Mouse (Mus musculus) kidney, adult 9 months (tissue): ENCODE data around the gene Rap1gap.

Source experiments
- DNase-seq: peaks from one replicate; pipeline ENCODE4 v3.0.0; 2022

Rap1gap gene

DNA sequence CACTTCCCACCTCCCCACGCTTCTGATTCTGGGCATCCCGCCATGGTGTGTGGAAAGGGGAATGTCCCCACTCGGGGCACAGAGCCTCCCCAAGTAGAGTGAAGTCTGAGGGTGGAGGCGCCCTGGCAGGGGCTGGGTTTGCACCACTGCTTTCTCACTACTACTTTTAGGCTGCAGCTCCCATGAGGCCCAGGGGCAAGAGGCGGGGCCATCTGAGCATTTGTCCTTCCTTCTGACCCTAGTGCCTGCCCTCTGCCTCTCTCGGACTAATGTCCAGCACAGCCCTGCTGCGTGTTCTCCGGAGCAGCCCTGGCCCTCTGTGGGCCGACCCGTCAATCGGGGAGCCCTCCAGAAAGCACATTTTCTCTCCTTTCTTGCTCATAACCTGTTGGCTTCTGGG, 59.7 kb downstream of the Rap1gap start:
- peak; percentile 90 for DNase-seq

DNA sequence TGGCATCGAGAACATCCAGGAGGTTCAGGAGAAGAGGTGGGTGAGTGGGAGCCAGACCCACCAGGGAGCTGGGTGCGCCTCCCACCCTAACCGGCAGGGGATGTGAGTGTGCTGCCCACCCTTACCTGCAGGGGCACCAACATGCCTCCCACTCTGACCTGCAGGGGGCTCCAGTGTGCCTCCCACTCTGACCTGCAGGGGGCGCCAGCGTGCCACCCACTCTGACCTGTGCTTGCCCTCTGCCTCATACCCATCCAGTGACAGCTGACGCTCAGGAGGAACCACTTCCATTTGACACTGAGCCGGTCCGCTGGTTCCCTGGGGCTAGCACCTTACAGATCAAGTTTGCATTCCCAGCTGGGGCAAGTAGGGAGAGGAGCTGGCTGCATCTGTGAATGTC, 60.2 kb downstream of the Rap1gap start:
- peak; percentile 86 for DNase-seq

DNA sequence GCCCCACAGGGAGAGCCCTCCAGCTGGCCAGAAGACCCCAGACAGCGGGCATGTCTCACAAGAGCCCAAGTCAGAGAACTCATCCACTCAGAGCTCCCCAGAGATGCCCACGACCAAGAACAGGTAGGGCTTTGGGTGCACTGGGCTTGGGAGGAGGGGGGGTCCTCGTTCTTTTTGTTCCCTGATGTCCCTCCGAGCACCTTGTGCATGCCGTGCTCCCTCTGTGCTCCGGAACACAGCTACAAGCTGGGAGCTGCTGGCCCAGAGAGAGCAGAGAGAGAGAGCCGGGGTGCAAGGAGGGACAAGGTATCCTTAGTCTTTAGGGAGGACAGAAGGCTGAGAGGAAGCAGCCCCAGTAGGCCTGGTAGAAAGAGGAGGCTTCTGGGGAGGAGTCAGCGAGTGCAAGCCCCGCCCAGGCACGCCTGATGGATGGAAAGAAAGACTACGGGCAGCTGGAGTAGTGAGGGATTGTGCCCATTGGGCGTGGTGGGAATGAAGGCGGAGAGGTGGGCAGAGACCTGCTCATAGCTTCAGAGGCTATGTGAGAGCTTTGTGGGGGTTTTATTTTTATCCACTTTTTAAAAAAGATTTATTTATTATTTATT, 61.1 kb downstream of the Rap1gap start:
- DNase-seq: no peak

- DNase-seq: no peak
Observed at GRCm38 (mm10) chr4:137726739-137727505, 62.4 kb downstream of the Rap1gap start.

DNA sequence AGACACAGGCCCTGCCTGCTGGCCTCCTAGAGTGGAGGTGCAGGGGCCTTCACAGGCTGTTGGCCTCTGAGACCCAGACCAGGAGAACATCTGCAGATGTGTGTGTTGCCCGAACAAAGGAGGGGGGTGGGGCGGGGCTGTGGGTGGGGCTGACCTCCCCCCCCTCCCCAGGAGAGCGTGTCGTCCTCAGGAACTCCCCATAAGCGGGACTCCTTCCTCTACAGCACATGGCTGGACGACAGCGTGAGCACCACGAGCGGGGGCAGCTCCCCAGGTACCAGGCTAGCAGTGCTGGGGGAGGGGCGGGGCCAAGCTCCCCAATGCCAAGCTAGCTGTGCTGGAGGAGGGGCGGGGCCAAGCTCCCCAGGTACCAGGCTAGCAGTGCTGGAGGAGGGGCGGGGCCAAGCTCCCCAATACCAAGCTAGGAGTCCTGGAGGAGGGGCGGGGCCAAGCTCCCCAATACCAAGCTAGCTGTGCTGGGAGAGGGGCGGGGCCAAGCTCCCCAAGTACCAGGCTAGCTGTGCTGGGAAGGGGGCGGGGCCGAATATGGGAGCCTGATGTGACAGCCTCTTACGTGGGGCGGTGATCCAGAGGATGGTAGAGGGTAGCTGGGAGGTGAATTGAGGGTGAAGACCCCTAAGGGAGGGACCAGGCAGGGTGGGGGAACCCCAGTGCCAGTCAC, 63.1 kb downstream of the Rap1gap start:
- peak; percentile 62 for DNase-seq

GRCm38 (mm10) chr4:137728399-137729154, 64.1 kb downstream of the Rap1gap start:
- no peak for DNase-seq

DNA sequence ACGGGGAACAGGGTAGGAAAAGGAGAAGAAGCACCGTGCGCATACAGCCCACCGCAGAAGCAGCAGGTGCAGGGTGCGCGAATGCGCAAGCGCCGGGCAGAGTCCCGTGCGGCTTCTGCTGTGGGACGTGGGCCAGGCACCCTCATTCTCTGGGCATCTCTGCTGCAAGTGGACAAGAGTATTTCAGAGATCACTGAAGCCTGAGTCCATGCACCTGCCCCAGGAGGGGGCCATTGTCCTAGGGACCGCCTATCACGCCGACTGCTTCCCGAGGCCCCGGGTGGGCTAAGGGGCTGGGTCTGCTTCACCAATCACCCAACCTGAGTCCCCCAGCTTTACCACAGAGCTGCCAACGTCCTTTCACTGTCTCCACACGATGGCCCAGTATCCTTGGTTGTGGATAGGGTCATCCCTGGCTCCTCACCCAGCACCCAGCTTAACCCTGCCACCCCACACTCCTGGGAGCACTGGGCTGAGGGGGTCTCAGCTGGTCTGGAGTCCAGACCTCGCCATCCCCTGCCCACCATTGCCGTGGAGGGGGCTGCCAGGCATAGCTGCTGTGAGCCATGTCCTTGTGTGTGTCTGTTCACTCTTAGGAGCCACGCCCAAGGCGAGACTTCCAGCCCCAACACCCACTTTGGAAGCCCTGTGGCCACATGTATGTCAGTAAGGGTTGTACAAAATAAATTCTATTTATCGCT, 64.8 kb downstream of the Rap1gap start:
- DNase-seq: no peak

DNA sequence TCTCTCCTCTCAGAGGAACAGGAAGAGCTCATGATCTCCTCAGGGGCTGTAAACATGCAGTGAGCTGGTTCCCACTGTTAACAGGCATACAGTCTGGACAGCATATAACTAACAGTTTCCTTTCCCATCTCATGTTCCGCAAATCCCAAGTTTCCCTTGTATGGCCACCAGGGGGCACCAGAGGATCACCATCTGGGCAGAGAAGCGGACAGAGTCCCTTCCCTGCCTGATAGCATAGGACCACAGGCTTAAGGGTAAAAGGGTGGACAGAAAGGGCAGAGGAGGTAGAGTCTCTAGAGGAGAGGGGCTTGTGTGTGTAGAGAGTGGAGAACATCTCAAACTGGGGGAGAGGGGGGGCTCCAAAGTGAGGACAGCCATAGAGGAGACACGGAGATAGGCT, 65.6 kb downstream of the Rap1gap start:
- peak; percentile 90 for DNase-seq

DNA sequence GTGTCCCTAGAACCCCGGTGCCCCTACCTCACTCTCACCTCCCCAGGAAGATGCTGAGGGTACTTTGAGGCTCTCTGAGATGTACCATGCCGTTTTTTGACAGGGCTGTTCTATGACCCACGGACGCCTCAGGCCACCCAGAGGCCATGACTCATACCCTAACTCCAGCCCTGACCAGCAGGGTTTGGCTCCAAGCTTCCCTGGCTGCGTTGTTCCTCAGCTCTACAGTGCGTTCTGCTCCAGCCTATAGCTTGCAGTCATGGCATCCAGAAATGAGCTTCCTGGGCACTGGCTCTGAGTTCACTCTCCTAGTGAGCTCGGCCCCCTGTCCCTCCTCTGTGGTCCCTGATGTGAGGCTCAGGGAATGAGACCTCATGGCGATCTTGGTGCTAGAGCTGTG, 66.2 kb downstream of the Rap1gap start:
- no peak for DNase-seq

DNA sequence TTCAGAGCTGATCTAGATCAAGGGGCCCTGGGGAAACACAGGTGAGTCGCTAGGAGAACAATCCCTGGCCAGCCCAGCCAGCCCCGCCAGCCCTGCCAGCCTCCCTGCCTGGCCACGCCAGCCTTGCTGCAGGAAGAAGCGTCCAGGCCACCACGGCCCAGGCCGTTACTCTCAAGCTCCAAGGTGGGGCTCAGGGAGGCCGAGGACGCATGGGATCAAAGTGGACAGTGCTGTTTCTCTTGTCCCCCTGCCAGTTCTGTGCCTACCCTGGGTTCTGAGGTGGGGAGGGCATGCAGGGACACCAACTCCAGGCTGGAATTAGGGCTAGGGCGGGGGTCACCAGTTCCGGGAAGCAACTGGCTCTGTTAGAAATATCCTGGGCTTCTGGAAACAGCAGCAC, 67.4 kb downstream of the Rap1gap start:
- DNase-seq: no peak

DNA sequence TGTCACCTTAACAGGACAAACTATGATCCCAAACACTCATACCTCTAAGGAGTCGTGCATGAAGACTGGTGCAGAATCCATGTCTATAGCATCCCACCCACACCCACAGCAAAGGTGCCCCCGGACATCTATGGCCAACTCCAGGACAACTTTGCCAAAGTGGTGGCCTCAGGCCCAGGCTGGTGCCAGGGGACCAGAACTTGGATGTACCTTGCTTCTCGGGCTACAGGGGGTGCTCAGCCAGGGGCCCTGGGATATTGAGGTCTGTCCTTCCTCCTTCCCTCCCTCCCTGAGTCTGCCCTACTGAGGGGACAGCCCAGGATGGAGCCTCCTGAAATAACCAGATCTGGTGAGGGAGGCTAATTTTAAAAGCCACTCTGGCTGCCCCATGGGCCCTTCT, 67.8 kb downstream of the Rap1gap start:
- DNase-seq: no peak

DNA sequence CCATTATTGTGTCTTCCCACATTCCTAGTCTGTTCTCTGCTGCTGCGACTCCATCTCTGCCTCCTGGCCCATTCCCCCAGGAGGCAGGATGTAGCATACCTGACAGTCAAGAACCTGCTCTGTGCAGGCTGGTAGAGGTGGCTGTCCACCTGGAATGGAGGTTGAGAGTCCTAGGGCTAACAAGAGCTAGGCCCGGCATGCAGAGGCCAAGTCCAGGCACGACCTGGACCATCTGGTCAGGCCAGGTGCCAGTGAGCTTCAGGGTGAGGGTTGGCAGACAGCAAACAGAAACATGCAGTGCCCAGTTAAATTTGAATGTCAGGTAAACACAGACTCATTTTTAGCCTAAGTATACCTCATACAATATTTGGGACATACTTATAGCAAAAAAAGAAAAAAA, 68.4 kb downstream of the Rap1gap start:
- DNase-seq: no peak

GRCm38 (mm10) chr4:137733459-137733858, 68.9 kb downstream of the Rap1gap start:
- DNase-seq: no peak

DNA sequence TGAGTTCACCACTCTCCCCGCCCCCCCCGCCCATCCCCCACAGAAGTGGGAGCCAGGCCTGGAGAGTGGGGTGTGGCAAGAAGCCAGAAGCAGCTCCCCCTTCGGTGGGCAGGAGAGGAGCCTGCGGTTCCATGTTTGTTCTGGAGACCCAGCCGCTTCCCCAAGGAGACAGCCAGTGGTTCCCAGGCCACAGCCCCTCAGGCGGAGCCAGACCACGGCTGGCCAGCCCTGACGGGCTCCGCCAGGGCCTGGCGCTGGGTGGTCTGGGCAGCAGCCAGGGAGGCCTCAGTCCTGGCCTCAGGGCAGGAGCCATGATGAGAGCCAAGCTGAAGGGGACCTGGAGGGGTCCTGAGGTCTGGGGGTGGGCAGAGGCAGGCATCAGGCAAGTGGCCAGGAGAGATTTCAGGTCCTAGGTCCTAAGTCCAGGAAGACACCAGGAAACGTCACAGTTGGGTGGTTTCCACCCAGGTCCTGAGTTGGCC, 71.7 kb downstream of the Rap1gap start:
- peak; percentile 91 for DNase-seq

DNA sequence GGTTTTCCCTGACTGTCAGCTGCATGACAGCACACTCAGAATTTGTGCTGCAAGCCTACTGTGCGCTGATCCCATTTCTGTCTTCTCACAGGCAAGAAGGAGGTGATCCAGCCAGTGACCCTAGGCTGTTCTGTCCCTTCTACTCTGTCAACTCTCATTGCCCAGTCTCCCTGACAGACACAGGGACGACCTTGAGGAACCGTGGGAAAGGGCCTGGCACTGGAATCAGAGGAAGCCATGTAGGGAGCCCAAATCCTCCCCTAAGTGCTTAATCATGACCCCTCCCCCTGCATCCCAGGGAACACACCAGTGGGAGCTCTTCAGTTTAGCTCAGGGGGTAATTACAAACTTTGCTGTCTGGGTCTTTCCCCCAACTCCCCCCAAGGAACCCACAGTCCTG, 73.2 kb downstream of the Rap1gap start:
- no peak for DNase-seq

- peak; percentile 70 for DNase-seq
Observed at GRCm38 (mm10) chr4:137739151-137739923, 74.8 kb downstream of the Rap1gap start.

DNA sequence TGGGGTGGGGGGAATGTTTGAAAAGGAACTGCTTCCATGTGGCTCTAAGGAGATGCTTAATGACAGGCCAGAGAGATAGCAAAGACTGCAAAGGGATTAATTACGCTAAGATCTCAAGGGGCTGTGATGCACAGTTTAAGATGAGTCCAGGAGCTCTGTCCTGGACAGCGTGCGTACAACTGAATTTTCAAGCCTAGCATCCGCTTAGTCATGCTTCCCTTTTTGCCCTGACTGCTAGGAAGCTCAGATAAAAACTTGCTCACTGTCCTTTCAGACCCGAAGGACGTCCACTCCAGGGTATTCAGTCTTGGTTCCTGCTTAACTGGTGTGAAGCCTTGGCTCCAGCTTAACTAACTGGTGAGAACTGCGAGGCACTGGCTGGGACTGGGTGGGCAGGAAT, 75.8 kb downstream of the Rap1gap start:
- DNase-seq: no peak

DNA sequence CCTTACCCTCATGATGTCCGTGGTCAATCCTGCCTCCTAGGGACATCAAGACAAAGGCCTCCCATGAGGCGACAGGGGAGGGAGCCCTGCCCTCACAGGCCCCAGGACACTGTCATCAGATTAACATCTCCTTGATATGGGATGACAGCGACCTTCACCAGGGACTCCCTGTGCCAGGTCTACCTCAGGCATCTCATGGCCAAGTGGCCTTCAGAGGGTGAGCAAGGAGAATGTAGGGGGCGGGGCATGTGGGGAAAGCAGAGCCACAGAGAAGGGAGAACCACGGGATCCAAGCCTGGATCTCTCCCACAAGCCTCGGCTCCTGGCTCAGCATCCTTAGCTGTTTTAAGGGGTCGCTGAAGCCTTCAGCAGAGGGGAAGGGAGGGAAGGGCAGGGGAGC, 79.3 kb downstream of the Rap1gap start:
- no peak for DNase-seq

DNA sequence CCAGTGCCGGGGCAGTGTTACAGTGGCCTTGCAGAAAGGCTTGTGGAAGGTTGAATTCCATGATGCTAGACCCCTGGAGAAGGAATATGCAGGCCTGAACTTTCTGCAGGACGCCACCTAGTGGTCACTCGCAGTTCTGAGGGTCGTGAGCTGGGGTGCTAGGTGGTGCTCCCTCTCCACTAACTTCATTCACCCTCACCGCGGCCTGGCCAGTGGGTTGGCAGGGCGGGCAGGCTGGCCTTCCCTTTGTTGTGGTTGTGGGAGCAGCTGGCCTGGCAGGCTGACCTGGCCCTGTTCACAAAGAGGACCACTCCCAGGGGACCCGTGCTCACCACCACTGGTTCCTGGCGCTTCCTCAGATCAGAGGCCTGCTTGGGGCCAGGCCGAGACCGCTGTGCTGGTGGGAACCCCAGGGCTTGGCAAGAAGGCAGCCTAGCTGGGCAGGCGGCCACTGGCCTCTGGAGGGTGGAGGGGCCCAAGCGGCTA, 80.0 kb downstream of the Rap1gap start:
- DNase-seq: no peak

- peak; percentile 96 for DNase-seq
Observed at GRCm38 (mm10) chr4:137747091-137747490, 82.6 kb downstream of the Rap1gap start.

- DNase-seq: peak; percentile 61
Observed at GRCm38 (mm10) chr4:137747590-137747989, 83.1 kb downstream of the Rap1gap start.

- DNase-seq: no peak
Observed at GRCm38 (mm10) chr4:137748726-137749125, 84.2 kb downstream of the Rap1gap start.
